Mouse (Mus musculus) ES-Bruce4 (cell line): ENCODE measurements at regions not wholly inside any gene's neighbourhood (a gene's known extent, or its start where the extent isn't known, plus 50 kb on each side); places are given as distances from the start of the nearest gene placed in this dataset.

Source experiments
- CTCF ChIP-seq: IDR thresholded peaks from one replicate; pipeline ENCODE4 v1.8.1; 2011; ENCODE audit warnings: low read depth, low read length
- EP300 ChIP-seq: IDR thresholded peaks from 2 replicates; pipeline ENCODE4 v1.6.1; 2011; ENCODE audit warnings: low read depth, low read length; ENCODE audit not compliant: insufficient read depth
- POLR2A ChIP-seq: IDR thresholded peaks from one replicate; pipeline ENCODE4 v1.8.1; 2011; ENCODE audit warnings: low read length; ENCODE audit not compliant: insufficient read depth

DNA sequence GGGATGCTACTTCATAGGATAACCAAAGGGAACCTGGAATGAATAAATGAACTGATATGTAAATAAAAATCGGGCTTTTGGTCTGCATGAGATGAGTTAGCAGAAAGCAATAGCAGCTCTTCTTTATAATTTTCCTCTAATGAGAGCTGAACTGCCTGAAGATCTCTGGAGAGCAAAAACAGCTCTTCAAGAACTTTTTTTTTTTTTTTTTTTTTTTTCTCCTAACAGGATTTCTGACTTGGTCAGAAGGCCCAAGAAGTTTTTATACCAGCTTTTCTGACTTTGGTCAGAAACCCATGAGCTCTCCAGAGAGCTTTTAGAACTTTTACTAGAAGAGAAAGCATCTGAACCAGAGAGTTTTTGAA is 79.6 kb upstream of the Ptprk start:
- no peak for TF ChIP-seq POLR2A
- no peak for TF ChIP-seq CTCF
- no peak for TF ChIP-seq EP300
